Mouse (Mus musculus): ENCODE results near the gene Dglucy.
"Not testable (repeated sequence)": the region's sequence is repeated elsewhere in the genome, so short reads cannot be mapped to it uniquely, and the experiment has no call there.

The Dglucy gene

DNA sequence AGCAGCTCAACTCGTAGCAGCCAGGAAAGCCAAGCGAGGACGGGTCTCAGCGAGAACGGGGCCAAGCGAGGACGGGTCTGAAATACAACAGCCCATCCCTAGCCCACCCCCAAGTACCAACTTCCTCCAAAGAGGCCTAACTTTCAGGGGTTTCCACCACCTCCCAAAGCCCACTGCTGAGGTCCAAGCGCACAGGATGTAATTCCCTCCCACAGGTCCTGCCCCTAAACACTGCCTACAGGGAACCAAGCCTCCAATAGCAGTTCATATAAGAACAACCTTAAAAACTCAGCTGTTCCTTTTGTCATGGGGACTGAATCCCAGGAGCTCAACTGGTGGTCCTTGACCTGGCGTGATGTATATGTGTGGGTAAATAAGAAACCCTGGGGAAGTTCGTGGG, 1.6 kb downstream of the Dglucy start:
- no peak for DNase-seq (ENCODE audit: low spot score in 2 of 2)

DNA sequence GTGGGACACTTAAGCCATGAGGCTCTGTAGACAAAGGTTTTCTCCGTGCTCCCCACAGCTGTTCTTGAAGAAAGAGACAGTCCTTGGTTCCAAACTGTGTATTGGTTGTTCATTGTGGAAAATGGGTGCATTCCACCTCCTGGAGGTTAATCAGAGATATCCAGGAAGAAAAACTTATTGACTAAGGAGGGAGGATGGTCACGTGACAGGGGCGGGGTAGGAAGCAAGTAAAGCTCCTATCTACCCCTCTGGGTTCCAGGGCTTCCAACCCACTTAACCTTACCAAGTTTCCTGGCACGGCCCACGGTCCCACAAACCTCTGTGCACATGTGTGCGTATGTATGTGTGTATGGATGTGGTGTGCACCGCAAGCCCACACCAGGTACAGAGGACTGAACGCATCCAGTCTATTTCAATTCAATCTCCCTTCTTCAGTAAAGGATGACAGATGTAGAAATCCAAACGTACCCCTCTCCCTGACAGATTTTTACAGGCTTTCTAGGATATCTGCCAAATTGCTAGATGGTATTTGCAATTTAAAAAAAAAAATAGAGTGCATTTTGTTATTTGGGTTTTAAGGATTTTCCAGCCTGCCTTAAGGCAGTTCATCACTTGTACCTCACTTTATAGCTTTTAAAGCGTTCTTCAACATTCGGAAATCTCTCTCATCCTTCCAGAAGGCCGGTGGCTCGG, 2.7 kb downstream of the Dglucy start:
- DNase-seq (ENCODE audit: low spot score in 2 of 2), result no peak

DNA sequence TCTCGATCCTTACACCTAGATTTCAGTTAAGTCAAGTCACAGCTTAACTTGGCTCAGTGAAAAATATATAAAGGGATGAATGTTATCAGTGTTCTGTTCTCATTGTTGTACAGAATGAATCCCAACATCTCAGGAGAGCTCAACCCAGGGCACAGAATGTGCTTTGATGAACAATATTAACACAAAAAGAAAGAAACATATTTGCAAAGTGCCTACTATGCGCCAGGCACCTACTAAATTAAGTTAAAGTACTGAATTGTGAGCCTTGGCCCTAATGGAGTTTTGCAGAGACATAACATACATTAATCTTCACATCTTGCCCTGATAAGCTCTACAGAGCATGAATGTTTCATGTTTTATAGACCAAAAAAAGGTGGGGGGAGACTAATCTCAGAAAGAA, 5.3 kb downstream of the Dglucy start:
- DNase-seq (ENCODE audit: low spot score in 2 of 2), result no peak

DNA sequence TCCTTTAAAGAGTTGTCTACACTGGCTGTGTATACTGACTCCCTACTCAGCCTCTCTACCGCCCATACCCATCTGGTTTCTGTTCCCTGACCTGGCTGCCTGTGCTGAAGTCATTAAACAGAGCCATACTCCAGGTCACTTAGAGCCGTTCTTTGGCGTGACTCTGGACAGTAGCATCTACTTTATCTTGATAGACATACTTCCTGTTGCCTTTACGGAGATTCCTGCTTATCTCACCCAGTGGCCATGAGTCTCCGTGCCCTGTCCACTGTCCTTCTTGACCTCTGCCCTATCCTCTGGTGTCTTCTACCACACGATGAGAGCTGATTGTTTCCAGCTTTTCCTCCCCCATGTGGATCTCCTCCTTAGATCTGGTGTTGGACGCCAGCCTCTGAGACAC, 6.5 kb downstream of the Dglucy start:
- no peak for DNase-seq (ENCODE audit: low spot score in 2 of 2)

DNA sequence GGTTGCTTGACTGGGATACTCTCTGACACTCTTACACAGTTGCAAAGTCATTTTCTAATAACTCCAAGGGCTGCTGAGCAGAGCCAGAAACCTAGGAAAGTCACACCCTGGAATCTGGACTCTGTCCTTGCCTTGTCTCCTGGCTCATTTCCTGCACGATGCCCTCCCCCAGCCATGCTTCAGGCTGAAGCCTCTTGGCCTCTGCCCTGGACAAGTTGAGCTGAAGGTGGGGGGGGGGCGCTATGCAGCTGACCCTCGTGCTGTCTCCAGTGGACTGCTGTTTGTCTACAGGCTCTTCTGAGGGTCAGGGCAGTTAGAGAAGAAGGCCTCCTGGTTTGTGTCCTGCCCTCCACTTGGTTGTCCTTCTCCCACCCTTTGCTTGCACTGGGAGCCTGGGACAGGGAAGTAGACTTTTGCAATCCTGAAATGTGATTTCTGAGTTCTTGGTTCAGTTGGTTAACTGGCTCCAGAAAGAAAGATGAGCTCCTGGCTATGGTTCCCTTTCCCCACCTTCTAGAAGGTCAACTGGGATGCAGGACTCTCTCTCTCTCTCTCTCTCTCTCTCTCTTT, 11.2 kb downstream of the Dglucy start:
- no peak for DNase-seq (ENCODE audit: low spot score in 2 of 2)

DNA sequence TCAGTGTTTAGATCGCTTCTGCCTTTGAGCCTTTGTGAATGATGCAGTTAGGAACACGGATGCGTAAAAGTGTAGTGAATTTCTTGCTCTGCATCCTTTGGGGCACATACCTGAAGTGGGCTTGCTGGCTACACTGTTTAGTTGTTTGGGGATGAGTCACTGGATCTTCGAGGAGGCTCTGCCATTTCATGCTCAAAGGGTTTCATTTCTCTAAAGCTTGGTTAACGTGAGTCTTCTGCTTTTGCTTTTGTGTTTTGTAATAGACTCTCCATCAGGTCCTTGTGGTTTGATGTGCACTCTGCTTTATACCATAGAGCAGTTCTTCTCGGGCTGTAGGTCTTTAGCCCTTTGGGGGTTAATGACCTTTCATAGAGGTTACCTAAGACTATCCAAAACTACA, 12.6 kb downstream of the Dglucy start:
- no peak for DNase-seq (ENCODE audit: low spot score in 2 of 2)

DNA sequence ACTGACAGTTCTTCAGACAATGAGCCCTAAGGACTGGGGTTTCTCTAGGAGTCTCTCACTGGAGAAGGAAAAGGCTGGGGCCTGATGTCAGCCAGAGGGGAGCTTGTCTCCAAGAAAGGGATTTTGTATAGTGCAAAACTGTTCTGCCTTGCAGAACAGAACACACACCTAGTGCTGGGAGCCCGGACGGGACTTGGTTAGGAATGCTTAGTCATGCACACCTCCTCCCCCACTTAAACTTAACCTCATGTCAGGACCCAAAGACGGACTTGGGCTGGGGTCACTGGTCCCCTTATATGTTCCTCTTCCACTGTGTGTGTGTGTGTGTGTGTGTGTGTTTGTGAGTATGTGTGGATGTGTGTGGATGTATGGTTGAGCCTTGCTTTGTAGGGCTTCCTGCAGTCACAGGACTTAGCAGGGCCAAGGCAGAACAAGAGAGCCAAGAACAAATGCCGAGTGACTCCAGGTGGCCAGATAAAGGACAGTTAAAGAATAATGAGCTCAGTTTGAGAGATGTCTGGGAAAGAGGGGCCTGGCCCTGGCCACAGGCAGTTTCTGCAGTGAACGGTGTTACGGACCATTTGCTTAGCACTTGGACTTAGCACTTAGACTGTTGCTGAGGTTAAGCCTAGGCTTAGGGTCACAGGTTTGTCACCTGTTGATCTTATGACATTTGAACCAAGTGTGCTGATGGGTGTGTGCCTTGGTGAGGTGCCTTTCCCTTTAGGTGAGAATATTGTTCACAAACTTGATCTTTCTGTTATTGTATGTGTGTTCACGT, 15.8 kb downstream of the Dglucy start:
- DNase-seq (ENCODE audit: low spot score in 2 of 2), result no peak

DNA sequence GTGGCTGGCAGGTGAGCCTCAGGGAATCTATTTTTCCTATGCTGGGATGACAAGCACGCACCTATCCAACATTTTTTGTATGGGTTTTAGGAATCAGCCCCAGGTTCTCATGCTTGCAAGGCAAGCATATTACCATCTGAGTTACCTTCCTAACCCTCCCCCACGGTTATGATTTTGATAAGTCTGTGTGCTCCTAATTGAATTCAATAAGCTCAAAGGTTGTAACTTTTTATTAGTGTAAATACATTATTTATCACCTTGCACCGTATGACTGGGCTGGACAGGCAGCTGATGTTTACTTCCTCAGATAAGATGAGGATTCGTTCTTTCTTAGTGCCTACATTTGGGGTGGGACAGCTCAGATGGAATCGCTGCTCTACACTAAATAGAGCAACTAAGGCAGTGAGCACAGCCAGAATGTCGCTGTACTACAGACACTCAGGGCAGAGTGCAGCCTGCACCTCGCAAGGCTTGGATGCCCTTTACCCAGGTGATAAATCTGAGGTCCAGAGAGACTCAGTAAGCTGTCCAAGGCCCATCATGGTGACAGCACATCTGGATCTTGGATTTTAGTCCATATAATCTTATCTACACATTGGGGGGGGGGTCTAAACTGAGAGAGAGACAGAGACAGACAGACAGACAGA, 16.7 kb downstream of the Dglucy start:
- no peak for DNase-seq (ENCODE audit: low spot score in 2 of 2)

DNA sequence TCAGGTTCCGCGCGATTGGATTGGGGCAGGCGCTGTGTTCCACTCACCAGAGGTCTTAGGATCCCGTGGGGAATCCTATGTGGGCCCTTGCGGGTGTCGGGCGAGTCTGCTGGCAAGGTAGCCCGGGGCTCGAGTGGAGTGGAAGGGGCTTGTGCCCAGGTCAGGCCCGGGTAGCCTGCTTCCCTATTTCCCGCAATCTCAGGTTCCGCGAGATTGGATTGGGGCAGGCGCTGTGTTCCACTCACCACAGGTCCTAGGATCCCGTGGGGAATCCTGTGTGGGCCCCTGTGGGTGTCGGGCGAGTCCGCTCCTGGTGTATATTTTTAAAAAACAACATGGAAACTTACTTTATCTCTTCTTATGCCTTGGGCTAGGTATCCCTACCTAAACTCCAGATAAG, 24.5 kb downstream of the Dglucy start:
- DNase-seq (ENCODE audit: low spot score in 2 of 2), result not testable (repeated sequence)

DNA sequence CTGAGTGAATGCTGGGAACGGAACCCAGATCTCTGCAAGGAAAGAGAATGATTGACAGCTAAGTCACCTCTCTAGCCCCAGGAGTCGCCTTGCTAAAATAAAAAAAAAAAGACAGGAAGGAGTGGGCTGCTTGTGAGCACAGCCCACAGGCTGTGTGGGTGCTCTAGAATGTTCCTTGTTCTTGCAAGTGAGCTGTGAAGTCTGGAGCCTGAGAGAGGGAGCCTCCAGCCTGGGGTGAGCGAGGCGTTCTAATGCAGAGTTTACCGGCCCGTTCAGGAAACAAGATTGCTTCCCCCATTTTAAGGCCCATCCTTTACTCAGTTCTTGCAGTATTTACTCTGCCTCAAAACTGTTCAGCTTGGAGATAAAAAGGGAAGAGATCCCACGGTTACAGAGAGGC, 28.4 kb downstream of the Dglucy start:
- DNase-seq (ENCODE audit: low spot score in 2 of 2), result no peak

DNA sequence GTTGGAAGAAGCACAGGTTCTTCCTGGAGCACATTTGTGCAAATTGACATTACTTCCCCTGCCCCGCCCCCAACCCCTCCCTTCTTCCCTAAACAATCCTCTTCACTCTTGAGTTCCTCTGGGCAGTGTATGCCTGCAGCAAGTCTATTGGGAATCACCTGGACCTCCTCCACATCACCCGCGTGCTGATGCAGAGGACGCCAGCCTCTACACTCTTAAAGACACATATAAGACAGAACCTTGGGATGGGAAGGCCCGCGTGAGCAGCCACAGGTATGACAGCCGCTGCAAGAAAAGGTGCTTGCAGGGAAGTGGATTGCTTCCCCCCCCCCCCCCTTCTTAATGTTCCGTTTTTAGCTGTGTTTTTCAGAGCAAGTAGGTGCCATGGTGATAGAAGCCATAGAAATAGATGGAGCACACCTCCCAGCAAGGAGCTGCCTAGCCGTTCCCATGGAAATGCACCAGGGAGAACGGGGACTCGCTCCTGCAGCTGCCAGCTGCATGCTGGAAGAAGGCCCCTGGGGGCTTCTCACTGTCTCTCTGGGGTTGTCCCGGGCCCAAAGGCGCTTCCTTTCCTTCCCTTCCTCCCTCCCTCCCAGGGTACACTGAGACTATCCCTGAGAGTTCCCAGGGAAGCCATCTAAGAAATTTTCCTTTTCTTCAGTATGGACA, 29.9 kb downstream of the Dglucy start:
- DNase-seq (ENCODE audit: low spot score in 2 of 2), result no peak

DNA sequence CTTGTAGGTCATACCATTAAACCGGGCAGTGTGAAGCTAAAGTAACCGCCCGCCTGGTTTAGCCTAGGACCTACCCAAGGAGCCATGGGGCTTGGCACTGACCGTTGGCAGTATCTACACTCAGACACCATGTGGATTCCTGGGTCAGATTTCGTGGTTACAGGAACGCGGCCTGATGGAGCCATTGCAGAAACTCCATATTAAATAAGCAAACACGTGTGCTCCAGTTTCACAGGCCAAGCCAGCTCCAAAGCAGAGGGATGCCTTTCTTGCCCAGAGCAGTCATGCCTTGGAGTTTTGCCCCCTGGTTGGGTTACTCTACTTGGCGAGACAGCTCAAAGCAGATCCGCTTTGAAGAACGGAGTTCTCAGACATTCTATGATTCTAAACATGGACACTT, 31.7 kb downstream of the Dglucy start:
- no peak for DNase-seq (ENCODE audit: low spot score in 2 of 2)

DNA sequence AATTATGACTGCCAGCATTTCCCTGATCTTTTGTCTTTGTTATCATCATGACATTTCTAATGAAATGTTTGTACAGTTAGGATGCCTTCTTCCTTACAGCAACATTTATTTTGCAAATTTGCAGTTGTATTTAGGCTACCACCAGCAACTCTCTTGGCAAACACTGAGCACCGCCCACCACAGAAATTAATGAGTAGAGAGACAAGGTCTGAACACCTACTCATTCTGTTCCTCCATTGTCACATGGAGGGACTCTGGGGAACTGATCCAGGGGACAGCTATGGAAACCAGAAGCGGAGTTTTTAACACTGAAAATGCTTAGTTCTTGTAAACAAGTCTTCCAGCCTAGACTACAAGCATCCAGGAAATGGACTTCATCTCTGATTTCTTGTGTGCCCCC, 35.0 kb downstream of the Dglucy start:
- DNase-seq (ENCODE audit: low spot score in 2 of 2), result no peak

DNA sequence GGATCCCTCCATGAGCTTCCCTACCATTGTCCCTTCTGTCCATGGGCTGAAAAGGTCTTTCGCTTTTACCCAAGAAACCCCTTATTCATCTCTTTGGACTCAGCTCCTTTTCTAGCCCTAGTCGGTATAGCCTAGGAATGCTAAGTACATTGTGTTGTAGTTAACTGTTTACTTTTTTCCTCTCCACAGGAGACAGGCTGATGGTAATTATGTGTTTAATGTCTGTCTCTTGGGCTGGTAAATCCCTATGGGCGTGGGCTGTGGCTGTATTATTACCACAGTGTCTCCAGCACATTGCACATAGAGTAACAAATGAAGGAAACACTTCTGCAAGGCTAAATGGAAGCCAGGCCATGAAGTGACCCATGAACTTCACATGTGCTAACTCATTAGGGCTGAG, 35.8 kb downstream of the Dglucy start:
- DNase-seq (ENCODE audit: low spot score in 2 of 2), result no peak

DNA sequence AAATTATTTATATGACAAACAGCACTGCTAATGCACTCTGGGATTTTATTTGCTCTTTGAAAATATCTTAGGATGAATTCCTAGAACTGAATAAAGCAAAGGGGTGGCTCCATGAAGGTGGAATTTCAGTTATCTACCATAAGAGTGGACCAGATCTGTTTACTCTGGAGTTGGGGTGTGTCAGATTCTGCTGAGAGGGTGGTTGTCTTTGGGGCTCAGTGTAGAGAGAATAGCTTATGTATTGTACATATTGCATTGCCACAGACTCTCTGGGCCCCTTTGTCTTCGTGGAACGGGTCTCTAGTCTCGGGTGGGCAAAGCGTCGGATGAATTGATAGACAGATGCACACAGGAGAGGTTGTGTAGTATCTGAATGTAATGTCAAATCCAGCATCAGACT, 38.0 kb downstream of the Dglucy start:
- DNase-seq (ENCODE audit: low spot score in 2 of 2), result no peak

DNA sequence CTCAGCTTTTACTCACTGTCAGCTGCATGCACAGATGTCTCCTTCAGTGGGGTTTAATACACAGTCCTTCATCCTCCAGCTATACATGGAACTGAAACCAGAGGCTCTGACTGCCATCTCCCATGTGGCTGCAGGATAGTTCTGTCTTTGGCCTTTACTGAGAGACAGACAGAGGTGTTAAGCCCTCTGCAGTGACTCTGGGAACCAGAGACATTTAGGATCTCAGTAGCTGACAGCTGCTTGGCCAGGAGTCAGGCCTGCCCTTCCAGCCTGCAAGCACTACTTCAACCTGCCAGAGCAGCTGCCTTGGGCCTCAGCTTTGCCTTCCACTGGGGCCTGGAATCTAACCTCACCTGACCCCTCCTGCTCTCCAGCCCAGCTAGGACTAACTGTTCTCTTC, 41.1 kb downstream of the Dglucy start:
- no peak for DNase-seq (ENCODE audit: low spot score in 2 of 2)

DNA sequence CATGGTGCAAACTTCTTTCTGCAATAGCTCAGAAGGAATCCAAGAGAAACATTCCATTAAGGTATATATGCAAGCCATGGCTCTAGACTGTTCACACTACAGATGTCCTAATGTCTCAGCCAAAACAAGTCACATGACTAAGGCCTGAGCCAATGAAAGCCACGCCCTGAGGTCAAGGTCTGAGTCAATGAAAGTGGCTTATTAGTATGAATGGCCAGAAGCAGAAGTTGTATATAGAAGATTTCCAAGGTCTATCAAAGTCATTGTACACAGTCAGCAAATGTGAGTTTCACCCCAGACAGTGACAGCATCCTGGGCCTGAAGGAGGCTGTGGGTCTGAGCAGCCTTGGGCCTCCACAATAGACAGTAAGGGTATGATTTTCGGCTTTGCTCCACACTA, 52.2 kb downstream of the Dglucy start:
- no peak for DNase-seq (ENCODE audit: low spot score in 2 of 2)

DNA sequence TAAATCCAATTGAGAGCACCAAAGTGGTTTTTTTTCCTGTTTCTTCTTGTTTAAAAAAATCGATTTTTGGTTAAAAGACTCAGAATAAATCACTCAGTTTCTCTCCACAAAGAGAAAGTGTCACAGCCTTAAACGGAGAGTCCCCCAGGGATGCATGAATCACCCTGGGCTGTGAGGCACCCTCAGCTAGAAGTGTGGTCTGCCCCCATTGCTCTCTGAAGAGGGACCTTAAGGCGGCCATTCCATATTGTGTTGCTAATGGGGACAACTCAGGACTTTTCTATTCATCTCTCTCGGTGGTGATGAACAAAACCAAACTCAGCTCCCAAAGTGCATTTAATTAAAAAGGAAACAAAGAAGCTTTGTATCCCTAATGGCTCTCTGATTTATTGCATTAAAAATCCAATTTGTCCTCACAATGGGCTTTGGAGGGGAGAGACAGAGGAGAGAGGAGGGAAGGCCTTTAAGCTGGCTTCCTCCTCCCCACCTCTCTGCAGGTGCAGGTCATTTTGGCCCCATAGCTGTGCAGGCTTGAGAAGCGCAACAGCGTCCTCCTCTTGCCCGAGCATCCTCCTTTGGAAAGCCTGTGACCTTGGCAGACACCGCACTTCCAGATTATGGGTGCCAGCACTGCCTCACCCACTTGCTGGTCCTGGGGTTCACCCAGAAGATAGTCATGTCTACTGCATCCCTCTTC, 52.9 kb downstream of the Dglucy start:
- DNase-seq (ENCODE audit: low spot score in 2 of 2), result no peak

DNA sequence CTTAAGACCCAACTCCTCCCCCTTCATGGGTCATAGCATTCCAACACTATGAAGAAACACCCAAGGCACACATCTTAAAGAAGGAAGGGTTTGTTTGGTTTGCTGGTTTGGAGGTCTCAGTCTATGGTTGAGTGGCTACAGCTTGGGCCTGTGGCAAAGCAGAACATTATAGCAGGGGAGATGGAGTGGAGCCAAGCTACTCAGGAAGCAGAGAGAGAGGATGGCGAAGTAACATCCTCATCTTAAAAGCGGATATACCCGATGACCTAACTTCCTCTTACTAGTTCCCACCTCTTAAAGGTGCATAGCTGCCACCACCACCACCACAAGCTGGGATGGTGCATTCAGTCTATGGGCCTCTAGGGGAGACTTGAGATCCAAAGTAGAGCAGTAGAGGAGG, 58.4 kb downstream of the Dglucy start:
- DNase-seq (ENCODE audit: low spot score in 2 of 2), result no peak

DNA sequence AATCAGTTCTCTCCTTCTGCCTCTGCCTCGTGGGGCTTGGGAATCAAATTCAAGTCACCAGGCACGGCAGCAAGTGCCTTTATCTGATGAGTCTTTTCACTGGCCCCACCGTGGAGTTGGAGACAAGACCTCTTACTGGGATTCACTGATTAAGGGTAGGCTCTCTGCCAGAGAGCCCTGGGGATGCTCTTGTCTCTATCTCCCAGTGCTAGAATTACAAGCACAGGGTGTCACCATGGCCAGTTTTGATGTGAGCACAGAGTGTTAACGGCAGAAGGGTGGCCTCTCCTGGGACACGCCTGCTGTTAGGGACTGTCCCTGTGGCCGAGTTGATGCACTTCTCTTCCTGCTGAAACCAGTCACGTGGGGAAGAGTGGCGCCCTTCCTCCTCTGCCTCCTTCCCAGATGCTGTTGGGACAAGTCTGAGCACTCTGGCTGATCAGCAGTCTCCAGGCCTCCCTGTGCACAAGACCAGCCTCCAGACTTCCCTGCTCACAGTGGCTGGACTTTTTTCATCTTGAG, 60.3 kb downstream of the Dglucy start:
- DNase-seq (ENCODE audit: low spot score in 2 of 2), result no peak

DNA sequence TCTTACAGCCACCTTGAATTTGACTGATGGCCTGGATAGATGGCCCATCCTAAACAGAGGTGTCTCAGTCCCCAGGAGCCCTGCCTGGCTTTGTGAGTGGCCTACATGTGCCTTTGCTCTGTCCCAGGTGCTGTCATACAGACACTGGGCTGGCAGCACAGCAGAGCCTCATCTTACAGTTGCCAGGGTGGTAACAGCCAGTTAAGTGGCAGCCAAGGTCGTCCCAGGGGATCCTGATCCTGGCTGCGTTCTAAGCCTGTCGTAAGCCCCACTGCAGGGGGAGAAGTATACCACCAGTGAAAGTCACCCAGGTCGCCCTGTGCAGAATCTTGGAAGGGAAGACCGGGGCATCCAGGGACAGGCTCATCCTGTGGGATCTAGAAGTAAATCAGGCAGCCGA, 61.1 kb downstream of the Dglucy start:
- no peak for DNase-seq (ENCODE audit: low spot score in 2 of 2)
